Mouse (Mus musculus) megakaryocyte, adult 5-6 weeks (primary cell): ENCODE measurements at regions not wholly inside any gene's neighbourhood (a gene's known extent, or its start where the extent isn't known, plus 50 kb on each side); places are given as distances from the start of the nearest gene placed in this dataset.

Source experiments
- ATAC-seq: 2 replicates; pipeline ENCODE4 v1.8.0; 2016; ENCODE audit warnings: mild to moderate bottlenecking, inconsistent platforms; ENCODE audit not compliant: poor library complexity, severe bottlenecking

GRCm38 (mm10) chr9:61528286-61528865 lies 156.2 kb downstream of the Tle3 start:
- no peak for ATAC-seq

DNA sequence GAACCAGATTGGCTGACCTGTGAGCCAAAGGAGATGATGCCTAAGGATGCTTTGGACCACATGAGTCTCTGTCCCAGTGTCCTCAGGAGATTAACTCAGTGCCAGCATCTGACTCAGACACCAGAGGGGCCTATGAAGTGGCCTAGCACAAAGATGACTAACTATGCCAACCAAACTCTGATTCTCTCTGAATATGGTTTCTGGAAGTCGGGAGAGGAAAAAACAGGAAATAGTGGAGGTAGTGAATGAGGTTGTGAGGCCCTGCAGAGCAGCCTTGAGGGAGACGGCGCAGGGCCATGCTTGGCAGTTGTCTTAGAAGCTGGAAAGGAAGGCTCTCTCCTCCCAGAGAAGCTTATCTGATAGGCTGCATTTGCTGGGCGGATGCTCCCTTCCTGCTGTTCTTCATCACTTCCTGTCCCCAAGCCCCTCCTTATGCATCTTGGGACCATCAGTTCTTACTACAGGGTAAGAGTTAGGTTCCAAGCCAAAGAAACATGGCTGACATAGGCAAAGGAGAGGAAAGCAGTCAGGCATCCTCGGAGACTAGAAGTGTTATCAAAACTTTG lies 155.4 kb downstream of the Tle3 start:
- ATAC-seq, result no peak

GRCm38 (mm10) chr9:61520136-61520535 lies 148.0 kb downstream of the Tle3 start:
- ATAC-seq, result no peak

- ATAC-seq, result no peak
Measured at GRCm38 (mm10) chr9:61517906-61518305, 145.7 kb downstream of the Tle3 start.

DNA sequence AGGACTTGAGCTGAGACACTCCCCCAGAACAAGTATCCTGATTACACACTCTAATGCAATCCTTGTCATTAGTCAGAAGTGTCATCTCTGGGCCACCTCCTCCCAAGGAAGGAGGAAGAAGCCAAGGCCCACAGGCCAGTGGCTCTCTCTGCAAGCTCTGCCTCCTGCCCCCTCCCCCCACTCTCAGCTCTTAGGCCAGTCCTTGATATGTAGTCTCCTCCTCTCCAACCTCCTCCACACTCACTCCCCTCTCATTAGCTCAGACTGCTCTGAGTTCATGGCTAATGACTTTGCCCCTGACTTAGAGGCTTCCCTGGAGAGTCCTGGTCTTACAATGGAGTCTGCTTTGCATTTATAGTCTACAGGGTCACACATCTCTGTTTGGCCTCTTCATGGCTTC lies 139.3 kb downstream of the Tle3 start:
- ATAC-seq, result no peak

GRCm38 (mm10) chr9:61510217-61510893 lies 138.2 kb downstream of the Tle3 start:
- no peak for ATAC-seq

GRCm38 (mm10) chr9:61509591-61510191 lies 137.5 kb downstream of the Tle3 start:
- no peak for ATAC-seq

- no peak for ATAC-seq
Measured at GRCm38 (mm10) chr9:61509091-61509490, 136.9 kb downstream of the Tle3 start.

- ATAC-seq, result no peak
Measured at GRCm38 (mm10) chr9:61500851-61501250, 128.7 kb downstream of the Tle3 start.

- no peak for ATAC-seq
Measured at GRCm38 (mm10) chr9:61492896-61493295, 120.7 kb downstream of the Tle3 start.

- ATAC-seq, result no peak
Measured at GRCm38 (mm10) chr9:61491131-61491712, 119.1 kb downstream of the Tle3 start.

- ATAC-seq, result no peak
Measured at GRCm38 (mm10) chr9:61489983-61490382, 117.8 kb downstream of the Tle3 start.

DNA sequence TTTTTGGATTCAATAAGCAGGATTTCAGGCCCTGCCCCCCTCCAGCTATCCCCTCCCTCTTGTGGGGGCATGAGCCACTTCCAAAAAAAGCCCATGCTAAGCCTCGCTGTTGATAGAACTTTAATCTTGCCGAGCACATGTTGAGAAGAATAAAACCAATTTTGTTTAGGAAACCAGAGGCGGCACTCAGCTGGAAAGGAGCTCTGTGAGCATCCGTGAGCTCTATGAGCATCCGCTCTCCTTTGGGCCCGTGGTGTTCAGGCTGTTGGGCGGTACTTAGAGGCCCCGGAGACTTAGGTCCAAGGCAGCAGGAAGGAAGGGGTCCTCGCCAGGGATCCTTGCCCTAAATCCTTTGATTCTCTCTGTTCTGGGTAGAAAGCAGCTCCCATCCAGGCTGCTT lies 117.0 kb downstream of the Tle3 start:
- ATAC-seq, result no peak

DNA sequence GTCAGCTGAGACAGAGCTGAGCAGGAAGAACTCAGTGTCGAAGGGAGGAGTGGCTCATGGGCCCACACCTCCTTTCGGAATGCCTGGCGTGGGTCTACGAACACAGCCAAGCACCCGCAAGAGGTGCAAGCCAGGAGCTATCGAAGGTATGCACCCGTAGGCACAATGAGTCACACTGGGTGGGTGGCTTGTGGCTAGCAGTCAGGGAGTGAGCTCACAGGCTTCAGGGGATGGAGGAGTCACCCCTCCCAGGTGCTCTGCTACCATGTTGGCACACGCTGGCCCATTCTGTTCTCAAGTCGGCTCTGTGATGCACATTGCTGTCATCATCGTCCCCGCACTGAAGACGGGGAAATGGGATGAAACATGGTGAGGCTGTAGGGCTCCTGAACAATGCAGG lies 115.7 kb downstream of the Tle3 start:
- no peak for ATAC-seq

- no peak for ATAC-seq
Measured at GRCm38 (mm10) chr9:61487146-61487545, 115.0 kb downstream of the Tle3 start.

- ATAC-seq, result no peak
Measured at GRCm38 (mm10) chr9:61484391-61484790, 112.2 kb downstream of the Tle3 start.

- ATAC-seq, result no peak
Measured at GRCm38 (mm10) chr9:61479626-61480025, 107.5 kb downstream of the Tle3 start.

DNA sequence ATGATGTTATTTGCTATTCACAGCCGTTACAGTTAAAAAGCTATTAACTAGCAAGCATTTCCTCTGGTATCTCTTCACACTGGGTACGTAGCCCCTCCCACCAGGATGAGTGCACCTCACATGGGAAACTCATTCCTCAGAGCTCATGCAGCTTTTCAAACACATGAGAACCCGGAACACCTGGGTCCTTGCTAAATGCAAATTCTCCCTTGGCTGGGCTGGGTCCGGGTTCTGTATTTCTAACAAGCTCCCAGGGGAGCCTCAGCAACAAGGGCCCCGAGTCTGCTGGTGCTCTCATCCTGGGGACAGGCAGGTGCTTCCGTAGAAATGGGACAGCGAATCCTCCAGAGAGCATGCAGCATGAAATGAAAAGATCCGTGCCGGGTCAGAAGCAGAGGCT lies 106.7 kb downstream of the Tle3 start:
- no peak for ATAC-seq

GRCm38 (mm10) chr9:61476351-61476750 lies 104.2 kb downstream of the Tle3 start:
- ATAC-seq, result no peak

GRCm38 (mm10) chr9:61470815-61471505 lies 98.8 kb downstream of the Tle3 start:
- no peak for ATAC-seq

DNA sequence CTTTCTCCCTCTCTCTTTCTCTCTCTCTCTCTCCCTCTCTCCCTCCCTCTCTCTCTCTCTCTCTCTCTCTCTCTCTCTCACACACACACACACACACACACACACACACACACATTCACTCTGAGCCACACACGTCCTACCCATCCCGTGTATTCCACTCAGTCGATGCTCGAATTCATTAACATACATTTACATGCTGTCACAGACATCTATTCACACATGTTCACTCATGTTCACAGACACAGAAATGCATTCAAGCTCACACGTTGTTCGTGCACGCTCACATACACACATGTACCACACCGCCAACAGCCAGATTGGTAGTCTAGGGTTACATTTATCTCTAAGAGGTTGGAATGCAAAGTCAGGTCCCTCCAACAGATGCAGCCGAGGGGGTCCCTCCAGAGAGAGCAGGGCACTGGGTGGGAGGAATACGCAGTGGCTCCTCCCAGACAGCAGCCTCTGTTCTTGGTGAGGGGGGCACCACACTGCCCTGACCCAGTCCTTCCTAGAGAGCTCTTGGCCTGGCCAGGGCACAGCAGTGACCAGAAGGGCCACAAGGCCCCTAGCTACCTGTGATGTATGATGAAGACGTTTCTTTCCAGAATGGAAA lies 96.8 kb downstream of the Tle3 start:
- no peak for ATAC-seq
